Mouse (Mus musculus) CH12.LX (cell line): ENCODE results near the gene Cstad.

Experiments used
- CTCF ChIP-seq, 2 experiments: IDR thresholded peaks in 1 of 2; conservative IDR thresholded peaks in 1 of 2; 2 replicates each; pipeline ENCODE4 v1.5.1; 2011 to 2012; ENCODE audit warnings: low read depth in 2 of 2, low read length in 2 of 2, improper control_type of control experiment in 1 of 2, inconsistent platforms in 1 of 2, mild to moderate bottlenecking in 1 of 2, moderate library complexity in 1 of 2
- ETS1 ChIP-seq: conservative IDR thresholded peaks from 2 replicates; pipeline ENCODE4 v1.6.1; 2012; ENCODE audit warnings: low read depth, mild to moderate bottlenecking, inconsistent platforms, low read length, improper control_type of control experiment, moderate library complexity
- IRF4 ChIP-seq: IDR thresholded peaks from 2 replicates; pipeline ENCODE4 v1.6.1; 2014; ENCODE audit warnings: low read depth, mild to moderate bottlenecking, inconsistent platforms, low read length, improper control_type of control experiment
- MAFK ChIP-seq: IDR thresholded peaks from 2 replicates; pipeline ENCODE4 v1.6.1; 2011; ENCODE audit warnings: low read length, improper control_type of control experiment; ENCODE audit not compliant: insufficient replicate concordance
- POLR2A ChIP-seq: IDR thresholded peaks from 2 replicates; pipeline ENCODE4 v1.6.1; 2011; ENCODE audit warnings: low read depth, mild to moderate bottlenecking, improper control_type of control experiment, low read length
- RCOR1 ChIP-seq: conservative IDR thresholded peaks from 2 replicates; pipeline ENCODE4 v1.6.1; 2012; ENCODE audit warnings: low read depth, mild to moderate bottlenecking, inconsistent platforms, low read length, improper control_type of control experiment
- SIN3A ChIP-seq: IDR thresholded peaks from 2 replicates; pipeline ENCODE4 v1.6.1; 2012; ENCODE audit warnings: low read length, improper control_type of control experiment, inconsistent platforms
- USF2 ChIP-seq: conservative IDR thresholded peaks from 2 replicates; pipeline ENCODE4 v1.6.1; 2011; ENCODE audit warnings: low read depth, low read length, improper control_type of control experiment
- ZNF384 ChIP-seq: IDR thresholded peaks from 2 replicates; pipeline ENCODE4 v1.6.1; 2012; ENCODE audit warnings: low read depth, low read length, improper control_type of control experiment, inconsistent platforms

DNA sequence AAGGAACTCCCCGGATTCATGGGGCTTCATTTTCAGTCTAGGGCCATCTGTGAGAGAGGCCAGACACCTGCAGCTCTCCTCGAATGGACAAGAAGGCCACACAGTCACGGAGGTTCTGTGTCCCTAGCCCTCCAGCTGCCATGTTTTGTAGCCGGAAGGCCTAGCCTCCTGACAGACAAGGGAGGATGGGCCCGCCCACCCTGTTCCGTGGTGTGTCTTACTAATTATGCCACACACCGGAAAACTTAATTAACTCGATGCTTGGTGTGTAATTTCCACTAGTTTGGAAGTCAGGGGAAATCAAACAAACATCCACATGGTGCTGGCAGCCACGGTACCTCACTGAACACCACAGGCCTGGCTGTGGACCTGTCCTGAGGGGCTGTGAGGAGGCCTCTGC is 55.4 kb downstream of the Cstad start:
- TF ChIP-seq CTCF (conservative IDR thresholded peaks at IDR 0.05 in 1 of 2, IDR thresholded peaks at IDR 0.05 in 1 of 2; ENCODE audit: low read depth in 2 of 2, low read length in 2 of 2) (no peak), POLR2A (no peak), MAFK (no peak), ZNF384 (no peak), USF2 (no peak), RCOR1 (no peak), IRF4 (no peak), SIN3A (no peak), ETS1 (no peak)
